Mouse (Mus musculus) lung, postnatal 0 days (tissue): ENCODE data around the gene Gm28048.

Experiments used
- CTCF ChIP-seq: IDR thresholded peaks from 2 replicates; pipeline ENCODE4 v1.5.1; 2016; ENCODE audit warnings: antibody characterized with exemption, mild to moderate bottlenecking
- EP300 ChIP-seq: IDR thresholded peaks from 2 replicates; pipeline ENCODE4 v1.6.1; 2016; ENCODE audit warnings: antibody characterized with exemption, mild to moderate bottlenecking, control low read depth

GRCm38 (mm10) chr11:22879645-22880044, 102.2 kb downstream of the Gm28048 start:
- no peak for TF ChIP-seq CTCF
- no peak for TF ChIP-seq EP300
